Mouse (Mus musculus) cerebellum, postnatal 36 days (tissue): ENCODE data around the gene Akt1.

ENCODE experiments used
- DNase-seq, 2 experiments: peaks; one replicate each; pipeline ENCODE4 v3.0.0; 2021 to 2022; ENCODE audit warnings: mixed read lengths in 2 of 2

Akt1 gene

GRCm38 (mm10) chr12:112660576-112661326 lies 13.9 kb downstream of the Akt1 start:
- no peak for DNase-seq

GRCm38 (mm10) chr12:112659109-112659508 lies 15.6 kb downstream of the Akt1 start:
- peak; percentile 81 to 83 for DNase-seq

- peak; percentile 76 to 77 for DNase-seq
Measured at GRCm38 (mm10) chr12:112658619-112659018, 16.1 kb downstream of the Akt1 start.

- no peak for DNase-seq
Measured at GRCm38 (mm10) chr12:112654076-112654475, 20.6 kb downstream of the Akt1 start.

GRCm38 (mm10) chr12:112653157-112653824 lies 21.4 kb downstream of the Akt1 start:
- DNase-seq, result peak; percentile 92 to 97

- no peak for DNase-seq
Measured at GRCm38 (mm10) chr12:112651778-112652439, 22.8 kb downstream of the Akt1 start.

- no peak for DNase-seq
Measured at GRCm38 (mm10) chr12:112648081-112648480, 26.6 kb downstream of the Akt1 start.

- no peak for DNase-seq
Measured at GRCm38 (mm10) chr12:112646139-112646538, 28.5 kb downstream of the Akt1 start.

GRCm38 (mm10) chr12:112644855-112645506 lies 29.7 kb downstream of the Akt1 start:
- DNase-seq, result peak; percentile 72 to 73

GRCm38 (mm10) chr12:112644180-112644854 lies 30.4 kb downstream of the Akt1 start, which contains the start of gene Siva1:
Siva1 (plus strand) TSS chr12:112644679.
- DNase-seq, result peak; percentile 98 to 100

GRCm38 (mm10) chr12:112643126-112643525 lies 31.6 kb downstream of the Akt1 start:
- DNase-seq, result no peak

GRCm38 (mm10) chr12:112639526-112639925 lies 35.2 kb downstream of the Akt1 start:
- DNase-seq, result no peak

- DNase-seq, result no peak
Measured at GRCm38 (mm10) chr12:112633686-112634085, 41.0 kb downstream of the Akt1 start.

- no peak for DNase-seq
Measured at GRCm38 (mm10) chr12:112632907-112633306, 41.8 kb downstream of the Akt1 start.

GRCm38 (mm10) chr12:112632084-112632777 lies 42.5 kb downstream of the Akt1 start:
- no peak for DNase-seq

- no peak for DNase-seq
Measured at GRCm38 (mm10) chr12:112631472-112631871, 43.2 kb downstream of the Akt1 start.

- no peak for DNase-seq
Measured at GRCm38 (mm10) chr12:112630796-112631195, 43.9 kb downstream of the Akt1 start.

- DNase-seq, result no peak
Measured at GRCm38 (mm10) chr12:112630029-112630428, 44.7 kb downstream of the Akt1 start.

GRCm38 (mm10) chr12:112628928-112629721 lies 45.6 kb downstream of the Akt1 start:
- DNase-seq, result peak; percentile 27 to 34

GRCm38 (mm10) chr12:112628197-112628596 lies 46.5 kb downstream of the Akt1 start:
- DNase-seq, result no peak
